Mouse (Mus musculus) G1E (cell line): Measurements from ENCODE around the gene Stim2.

Source experiments
- CTCF ChIP-seq: IDR thresholded peaks from 2 replicates; pipeline ENCODE4 v1.5.1; 2012; ENCODE audit warnings: low read depth, low read length, inconsistent platforms, mixed read lengths
- GATA2 ChIP-seq: IDR thresholded peaks from 2 replicates; pipeline ENCODE4 v1.6.1; 2012; ENCODE audit warnings: low read depth, low read length, inconsistent platforms, borderline replicate concordance
- POLR2AphosphoS5 ChIP-seq: IDR thresholded peaks from 2 replicates; pipeline ENCODE4 v1.6.1; 2012; ENCODE audit warnings: low read depth, low read length, inconsistent platforms; ENCODE audit not compliant: insufficient replicate concordance
- TAL1 ChIP-seq: conservative IDR thresholded peaks from 2 replicates; pipeline ENCODE4 v1.6.1; 2012; ENCODE audit warnings: low read depth, low read length, inconsistent platforms, mixed read lengths

DNA sequence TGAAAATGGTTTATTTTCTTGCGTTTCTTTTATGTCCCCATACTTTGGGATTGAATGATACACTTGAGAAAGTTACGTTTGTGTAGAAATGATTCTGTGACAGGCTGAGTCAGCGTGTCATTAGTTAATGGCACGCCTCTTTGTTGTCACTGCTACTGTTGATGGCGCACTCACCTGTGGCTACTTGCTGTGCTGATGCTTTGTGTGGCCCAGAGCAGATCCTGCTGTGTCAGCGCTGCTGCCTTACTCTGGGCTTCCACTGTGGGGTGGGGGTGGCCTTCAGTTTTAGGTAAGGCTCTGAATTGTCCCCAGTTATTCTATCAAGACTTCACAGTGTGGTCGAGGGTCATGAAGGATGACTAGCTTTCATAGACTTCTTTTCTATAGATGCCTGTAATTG lies 18.8 kb downstream of the Stim2 start:
- TF ChIP-seq CTCF = no peak
- TF ChIP-seq TAL1 = no peak
- TF ChIP-seq GATA2 = no peak
- TF ChIP-seq POLR2AphosphoS5 = no peak
